Mouse (Mus musculus): ENCODE data around the gene Lrrc25. TPM values are rescaled to one million over a fixed set of nuclear protein-coding genes. Genes with fewer than 3 reads are reported as not detected.

Lrrc25 gene
- polyA plus RNA-seq, 1 experiment from 2014 or later = 1.2 TPM

- 88% methylated on average over 3 of the region's 3 CpGs for WGBS
- Histone ChIP-seq H3K36me3 (ENCODE audit: control insufficient read depth, insufficient read depth, low read length) (no peaks in the 10 kb centered on the region), H3K4me1 (replicated peaks; ENCODE audit: control insufficient read depth, insufficient read depth, low read length) (peaks cover 5% of the 10 kb centered on the region; the same call in 1 of the 2 replicates), H3K4me2 (ENCODE audit: low read length) (no peak overlapping the region), H3K27me3 (replicated peaks; ENCODE audit: control insufficient read depth, insufficient read depth, low read length) (no peaks in the 10 kb centered on the region), H3K27ac (ENCODE audit: low read depth) (no peak overlapping the region), H3K9ac (ENCODE audit: low read length) (no peak overlapping the region), H3K9me3 (ENCODE audit: control insufficient read depth, low read length) (no peaks in the 10 kb centered on the region), H3K4me3 (ENCODE audit: low read depth, low read length) (no peak overlapping the region)
- ATAC-seq (replicated peaks; ENCODE audit: low FRiP score, low TSS enrichment, low read depth) (no peak), DNase-seq (ENCODE audit: low spot score) (no peak)
These were observed 48.7 kb downstream of the Lrrc25 start for GRCm38 (mm10) chr8:70664631-70665030.

GRCm38 (mm10) chr8:70665599-70665998 lies 49.6 kb downstream of the Lrrc25 start:
- ATAC-seq (replicated peaks; ENCODE audit: low FRiP score, low TSS enrichment, low read depth) = no peak
- Histone ChIP-seq H3K4me2 (ENCODE audit: low read length) (no peak overlapping the region), H3K27me3 (replicated peaks; ENCODE audit: control insufficient read depth, insufficient read depth, low read length) (no peaks in the 10 kb centered on the region), H3K4me3 (ENCODE audit: low read depth, low read length) (no peak overlapping the region), H3K9ac (ENCODE audit: low read length) (no peak overlapping the region), H3K4me1 (replicated peaks; ENCODE audit: control insufficient read depth, insufficient read depth, low read length) (peaks cover under 1% of the 10 kb centered on the region; the same call in 1 of the 2 replicates), H3K36me3 (ENCODE audit: control insufficient read depth, insufficient read depth, low read length) (no peaks in the 10 kb centered on the region), H3K9me3 (ENCODE audit: control insufficient read depth, low read length) (no peaks in the 10 kb centered on the region), H3K27ac (ENCODE audit: low read depth) (no peak overlapping the region)
- 63% methylated on average over 2 of the region's 2 CpGs for WGBS
- DNase-seq (ENCODE audit: low spot score) = no peak

- ATAC-seq (replicated peaks; ENCODE audit: low FRiP score, low TSS enrichment, low read depth) (no peak), DNase-seq (ENCODE audit: low spot score) (no peak)
- 0 out of 2 replicates have a peak, but pooled peaks cover under 1% of the 10 kb centered on the region for H3K4me1 ChIP-seq (replicated peaks; ENCODE audit: control insufficient read depth, insufficient read depth, low read length)
- no peaks in the 10 kb centered on the region for H3K36me3 ChIP-seq (ENCODE audit: control insufficient read depth, insufficient read depth, low read length)
- WGBS = 73% methylated on average over 5 of the region's 5 CpGs
- H3K4me3 ChIP-seq (ENCODE audit: low read depth, low read length) = no peak overlapping the region
- no peak overlapping the region for H3K9ac ChIP-seq (ENCODE audit: low read length)
- H3K27me3 ChIP-seq (replicated peaks; ENCODE audit: control insufficient read depth, insufficient read depth, low read length) = no peaks in the 10 kb centered on the region
- no peak overlapping the region for H3K4me2 ChIP-seq (ENCODE audit: low read length)
- no peak overlapping the region for H3K27ac ChIP-seq (ENCODE audit: low read depth)
- H3K9me3 ChIP-seq (ENCODE audit: control insufficient read depth, low read length) = no peaks in the 10 kb centered on the region
These were observed 51.1 kb downstream of the Lrrc25 start for GRCm38 (mm10) chr8:70667071-70667470.

Other genes with a start within 250 kb of the Lrrc25 start
- gene Comp, start 242.6 kb upstream of the Lrrc25 start, polyA plus RNA-seq (2014; fragmentation: Nextera tagmentation; extraction: Ambion mirVana) = 0.44 and 0.77 TPM in 2 replicates
- 18.0 and 23.4 TPM in 2 replicates for gene Crtc1, start 176.6 kb upstream of the Lrrc25 start, polyA plus RNA-seq (2014; fragmentation: Nextera tagmentation; extraction: Ambion mirVana)
- gene Klhl26, start 139.2 kb upstream of the Lrrc25 start, polyA plus RNA-seq (2014; fragmentation: Nextera tagmentation; extraction: Ambion mirVana) = 19.5 and 21.2 TPM in 2 replicates
- gene Tmem59l, start 128.8 kb upstream of the Lrrc25 start, polyA plus RNA-seq (2014; fragmentation: Nextera tagmentation; extraction: Ambion mirVana) = 3.7 and 5.1 TPM in 2 replicates
- 1.4 and 1.9 TPM in 2 replicates for gene Crlf1, start 123.0 kb upstream of the Lrrc25 start, polyA plus RNA-seq (2014; fragmentation: Nextera tagmentation; extraction: Ambion mirVana)
- 130 and 136 TPM in 2 replicates for gene Rex1bd, start 109.4 kb upstream of the Lrrc25 start, polyA plus RNA-seq (2014; fragmentation: Nextera tagmentation; extraction: Ambion mirVana)
- 1,195 and 1,247 TPM in 2 replicates for gene Uba52, start 105.4 kb upstream of the Lrrc25 start, polyA plus RNA-seq (2014; fragmentation: Nextera tagmentation; extraction: Ambion mirVana)
- 271 and 278 TPM in 2 replicates for gene Fkbp8, start 88.4 kb upstream of the Lrrc25 start, polyA plus RNA-seq (2014; fragmentation: Nextera tagmentation; extraction: Ambion mirVana)
- 71.1 and 77.6 TPM in 2 replicates for gene Kxd1, start 88.2 kb upstream of the Lrrc25 start, polyA plus RNA-seq (2014; fragmentation: Nextera tagmentation; extraction: Ambion mirVana)
- gene Ell, start 76.7 kb upstream of the Lrrc25 start, polyA plus RNA-seq (2014; fragmentation: Nextera tagmentation; extraction: Ambion mirVana) = 16.6 and 18.5 TPM in 2 replicates
- 86.8 and 106 TPM in 2 replicates for gene Isyna1, start 21.8 kb upstream of the Lrrc25 start, polyA plus RNA-seq (2014; fragmentation: Nextera tagmentation; extraction: Ambion mirVana)
- gene Ssbp4, start 7.3 kb upstream of the Lrrc25 start, polyA plus RNA-seq (2014; fragmentation: Nextera tagmentation; extraction: Ambion mirVana) = 124 and 125 TPM in 2 replicates
- gene Gdf15, start 16.3 kb downstream of the Lrrc25 start, polyA plus RNA-seq (2014; fragmentation: Nextera tagmentation; extraction: Ambion mirVana) = 0.55 and 1.1 TPM in 2 replicates
- gene Pgpep1, start 44.2 kb downstream of the Lrrc25 start, polyA plus RNA-seq (2014; fragmentation: Nextera tagmentation; extraction: Ambion mirVana) = 65.5 and 65.9 TPM in 2 replicates
- 290 and 307 TPM in 2 replicates for gene Lsm4, start 57.1 kb downstream of the Lrrc25 start, polyA plus RNA-seq (2014; fragmentation: Nextera tagmentation; extraction: Ambion mirVana)
- 94.0 and 114 TPM in 2 replicates for gene Jund, start 82.8 kb downstream of the Lrrc25 start, polyA plus RNA-seq (2014; fragmentation: Nextera tagmentation; extraction: Ambion mirVana)
- 0.05 TPM in 2 replicates for gene Iqcn, start 87.3 kb downstream of the Lrrc25 start, polyA plus RNA-seq (2014; fragmentation: Nextera tagmentation; extraction: Ambion mirVana)
- 0.67 and 0.88 TPM in 2 replicates for gene Gm3336, start 102.4 kb downstream of the Lrrc25 start, polyA plus RNA-seq (2014; fragmentation: Nextera tagmentation; extraction: Ambion mirVana)
- 0.39 and 0.42 TPM in 2 replicates for gene Pde4c, start 107.6 kb downstream of the Lrrc25 start, polyA plus RNA-seq (2014; fragmentation: Nextera tagmentation; extraction: Ambion mirVana)
- 27.7 and 28.6 TPM in 2 replicates for gene Rab3a, start 138.5 kb downstream of the Lrrc25 start, polyA plus RNA-seq (2014; fragmentation: Nextera tagmentation; extraction: Ambion mirVana)
- 58.6 and 59.9 TPM in 2 replicates for gene Mpv17l2, start 144.8 kb downstream of the Lrrc25 start, polyA plus RNA-seq (2014; fragmentation: Nextera tagmentation; extraction: Ambion mirVana)
- gene Pik3r2, start 160.6 kb downstream of the Lrrc25 start, polyA plus RNA-seq (2014; fragmentation: Nextera tagmentation; extraction: Ambion mirVana) = 40.7 and 47.3 TPM in 2 replicates
- 13.1 and 16.7 TPM in 2 replicates for gene Mast3, start 188.9 kb downstream of the Lrrc25 start, polyA plus RNA-seq (2014; fragmentation: Nextera tagmentation; extraction: Ambion mirVana)
- 0.24 and 0.35 TPM in 2 replicates for gene Il12rb1, start 192.3 kb downstream of the Lrrc25 start, polyA plus RNA-seq (2014; fragmentation: Nextera tagmentation; extraction: Ambion mirVana)
- gene Arrdc2, start 223.6 kb downstream of the Lrrc25 start, polyA plus RNA-seq (2014; fragmentation: Nextera tagmentation; extraction: Ambion mirVana) = 7.3 and 7.9 TPM in 2 replicates
- gene Kcnn1, start 247.1 kb downstream of the Lrrc25 start, polyA plus RNA-seq (2014; fragmentation: Nextera tagmentation; extraction: Ambion mirVana) = 1.6 and 2.1 TPM in 2 replicates